Mouse (Mus musculus): Measurements from ENCODE around the gene Timp3.
"Not testable (repeated sequence)": the region's sequence is repeated elsewhere in the genome, so short reads cannot be mapped to it uniquely, and the experiment has no call there.

The Timp3 gene

GRCm38 (mm10) chr10:86351287-86351686 is 51.1 kb downstream of the Timp3 start:
- no peak for DNase-seq (ENCODE audit: low spot score in 2 of 2)

- no peak for DNase-seq (ENCODE audit: low spot score in 2 of 2)
Observed at GRCm38 (mm10) chr10:86352521-86352920, 52.3 kb downstream of the Timp3 start.

DNA sequence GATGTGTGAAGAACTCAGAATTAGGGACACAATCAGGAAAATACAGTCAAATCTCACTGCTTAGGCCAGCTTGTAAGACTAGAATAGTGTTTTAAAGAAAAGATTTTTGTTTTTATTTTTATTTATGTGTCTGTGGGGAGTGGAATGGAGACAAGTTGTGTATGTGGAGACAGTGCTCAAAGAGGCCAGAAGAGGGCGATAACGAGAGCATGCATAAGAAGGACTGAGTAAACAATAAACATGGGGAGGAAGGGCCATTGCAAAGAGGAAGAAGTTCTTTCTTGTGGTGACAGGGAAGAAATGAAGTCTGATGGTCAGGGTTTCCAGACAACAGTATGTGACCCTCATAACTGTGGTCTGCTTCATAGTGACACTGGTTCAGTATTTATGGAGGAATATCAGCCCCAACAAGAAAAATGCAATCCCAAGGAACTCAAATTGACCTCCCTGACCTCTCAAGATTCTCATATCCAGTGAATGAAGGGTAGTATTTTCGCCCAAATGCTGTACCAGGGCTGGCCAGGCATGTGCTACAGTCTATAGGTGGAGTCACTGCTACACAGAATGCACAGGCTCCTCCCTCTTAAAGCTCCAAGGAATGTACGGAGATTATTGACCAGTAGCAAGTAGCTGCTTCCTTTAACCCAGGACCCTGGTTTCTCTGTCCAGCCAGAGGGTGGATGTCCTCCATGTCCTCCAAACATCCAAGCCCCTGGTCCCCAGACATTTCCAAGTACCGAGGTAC is 56.8 kb downstream of the Timp3 start:
- no peak for DNase-seq (ENCODE audit: low spot score in 2 of 2)

- DNase-seq (ENCODE audit: low spot score in 2 of 2): no peak
Observed at GRCm38 (mm10) chr10:86358307-86358975, 58.3 kb downstream of the Timp3 start.

DNA sequence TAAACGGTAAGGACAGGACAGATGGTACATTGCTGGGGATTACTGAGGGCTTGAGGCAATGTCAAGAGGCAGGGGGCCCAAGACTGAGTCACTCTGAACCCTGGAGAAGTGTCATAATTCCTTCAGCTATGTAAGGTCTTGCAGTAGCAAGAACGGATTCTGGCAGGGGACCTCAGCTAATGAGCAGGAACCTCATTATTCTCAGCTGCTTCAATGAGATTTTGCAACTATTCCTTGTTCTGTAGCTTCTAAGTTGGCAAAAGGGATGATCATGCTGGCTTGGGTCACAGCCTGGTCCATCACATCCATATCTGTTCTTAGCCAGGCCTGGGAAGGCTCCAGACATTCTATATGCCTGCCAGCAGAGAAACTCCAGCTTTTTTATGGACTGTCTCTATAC is 59.0 kb downstream of the Timp3 start:
- DNase-seq (ENCODE audit: low spot score in 2 of 2): no peak

DNA sequence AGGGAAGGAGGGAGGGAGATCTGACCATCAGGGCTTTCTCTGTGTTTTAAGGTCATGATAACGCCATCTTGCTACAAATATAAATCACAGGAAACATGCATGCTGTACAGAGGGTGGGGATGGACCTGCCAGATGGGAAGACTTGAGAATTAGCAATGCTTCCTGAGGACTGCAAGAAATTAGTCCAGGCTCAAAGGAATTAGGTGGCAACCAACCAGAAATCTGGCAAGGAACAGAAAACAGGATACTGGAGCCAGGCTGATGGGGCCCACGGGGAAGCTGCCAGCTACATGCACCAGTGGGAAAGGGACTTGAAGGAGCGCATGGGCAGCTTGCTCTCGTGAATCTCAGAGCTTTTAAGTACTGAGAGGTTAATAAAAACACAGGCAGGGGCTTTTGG is 59.5 kb downstream of the Timp3 start:
- DNase-seq (ENCODE audit: low spot score in 2 of 2): no peak

GRCm38 (mm10) chr10:86363669-86364309 is 63.6 kb downstream of the Timp3 start:
- DNase-seq (ENCODE audit: low spot score in 2 of 2): no peak

- no peak for DNase-seq (ENCODE audit: low spot score in 2 of 2)
Observed at GRCm38 (mm10) chr10:86365632-86366092, 65.5 kb downstream of the Timp3 start.

- DNase-seq (ENCODE audit: low spot score in 2 of 2): no peak
Observed at GRCm38 (mm10) chr10:86367346-86367745, 67.2 kb downstream of the Timp3 start.

- no peak for DNase-seq (ENCODE audit: low spot score in 2 of 2)
Observed at GRCm38 (mm10) chr10:86368811-86369210, 68.6 kb downstream of the Timp3 start.

DNA sequence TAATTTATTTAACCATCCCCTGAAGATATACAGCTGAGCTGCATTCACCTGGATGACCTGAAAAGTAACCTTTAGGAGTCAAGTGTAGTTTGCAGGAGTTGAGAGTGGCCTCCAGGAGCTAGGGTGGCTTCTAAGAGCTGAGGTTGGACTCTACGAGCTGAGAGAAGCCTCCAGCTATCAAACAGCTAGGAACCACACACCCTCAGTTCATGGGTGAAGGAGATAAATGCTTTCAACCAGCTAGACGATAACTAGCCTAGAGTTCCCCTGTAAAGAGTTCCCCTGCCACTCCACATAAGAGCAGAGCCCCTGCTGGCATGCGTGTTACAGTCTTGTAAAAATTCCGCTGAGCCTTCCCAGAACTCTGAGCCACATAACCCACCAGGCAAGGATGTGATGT is 69.2 kb downstream of the Timp3 start:
- no peak for DNase-seq (ENCODE audit: low spot score in 2 of 2)

GRCm38 (mm10) chr10:86371561-86371960 is 71.4 kb downstream of the Timp3 start:
- DNase-seq (ENCODE audit: low spot score in 2 of 2): no peak

DNA sequence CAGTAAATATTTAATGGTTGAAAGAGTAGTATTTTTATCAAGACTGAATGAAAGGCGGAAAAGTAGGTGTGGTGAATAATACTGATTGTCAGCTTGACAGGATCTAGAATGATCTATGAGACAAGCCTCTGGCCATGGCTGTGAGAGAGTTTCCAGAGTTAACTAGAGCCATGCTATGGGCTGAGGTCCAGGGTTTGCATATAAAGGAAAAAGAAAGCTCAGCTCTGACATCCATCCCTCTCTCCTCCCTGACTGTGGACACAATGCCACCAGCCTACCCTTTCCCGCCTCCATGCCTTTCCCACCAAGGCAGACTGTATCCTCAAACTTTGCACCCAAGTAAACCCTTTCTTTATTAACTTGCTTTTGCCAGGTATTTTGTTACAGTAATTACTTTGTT is 73.9 kb downstream of the Timp3 start:
- no peak for DNase-seq (ENCODE audit: low spot score in 2 of 2)

DNA sequence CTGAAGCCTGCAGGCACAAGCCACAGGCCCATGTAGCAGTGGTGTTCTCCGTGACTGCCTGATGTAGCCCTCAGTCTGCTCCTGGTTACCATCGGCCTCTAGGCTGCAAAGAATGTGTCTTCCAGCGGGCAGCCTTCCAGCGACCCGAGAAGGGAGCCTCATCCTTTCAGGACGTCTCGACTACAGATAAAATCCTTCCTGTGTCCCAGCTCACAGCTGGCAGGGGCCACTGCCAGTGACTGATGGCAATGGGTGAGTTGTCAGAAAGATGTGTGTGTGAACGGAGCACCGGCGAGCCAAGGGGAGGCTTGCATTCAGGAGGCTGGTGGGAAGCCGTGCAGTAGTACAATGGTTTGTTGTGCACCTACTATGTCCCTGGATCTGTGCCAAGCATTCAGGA is 75.7 kb downstream of the Timp3 start:
- peak; percentile 21 to 43 for DNase-seq (ENCODE audit: low spot score in 2 of 2)

- DNase-seq (ENCODE audit: low spot score in 2 of 2): no peak
Observed at GRCm38 (mm10) chr10:86376392-86377185, 76.4 kb downstream of the Timp3 start.

- DNase-seq (ENCODE audit: low spot score in 2 of 2): not testable (repeated sequence)
Observed at GRCm38 (mm10) chr10:86378803-86379202, 78.6 kb downstream of the Timp3 start.

DNA sequence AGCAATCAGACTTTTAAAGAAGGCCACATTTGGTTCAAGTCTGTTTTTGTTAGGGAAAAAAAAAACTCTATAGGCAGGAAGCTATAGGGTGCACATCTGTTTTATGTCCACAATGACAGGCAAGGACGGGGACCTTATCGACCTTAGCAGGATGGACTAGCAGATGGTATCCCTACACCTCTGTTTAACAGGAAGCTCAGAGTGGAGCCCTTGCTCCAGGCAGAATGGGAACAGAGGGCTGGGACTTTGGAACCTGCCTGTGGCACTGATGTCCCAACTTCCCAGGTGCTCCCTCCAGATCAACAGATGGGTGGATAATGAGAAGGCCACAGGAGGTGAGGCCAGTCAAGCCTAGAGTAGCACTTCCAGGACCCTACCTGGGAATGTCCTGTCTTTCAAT is 80.5 kb downstream of the Timp3 start:
- DNase-seq (ENCODE audit: low spot score in 2 of 2): no peak

- DNase-seq (ENCODE audit: low spot score in 2 of 2): no peak
Observed at GRCm38 (mm10) chr10:86381150-86381921, 81.2 kb downstream of the Timp3 start.

DNA sequence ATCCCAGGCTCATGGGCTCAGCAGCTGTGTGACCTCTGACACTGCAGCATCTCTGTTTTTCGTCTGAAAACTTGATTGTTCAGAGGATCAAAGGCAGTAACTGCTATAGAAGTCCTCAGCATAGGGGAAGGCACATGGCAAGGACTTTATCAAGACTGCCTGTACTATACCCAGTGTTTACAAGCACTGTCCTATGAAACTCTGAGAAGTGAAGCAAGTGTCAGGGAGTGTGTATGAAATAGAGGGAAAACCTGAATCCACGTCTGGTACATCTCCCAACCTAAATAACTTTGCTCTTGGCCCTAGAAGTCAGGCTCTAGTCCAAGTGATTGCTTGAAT is 81.7 kb downstream of the Timp3 start:
- DNase-seq (ENCODE audit: low spot score in 2 of 2): no peak

DNA sequence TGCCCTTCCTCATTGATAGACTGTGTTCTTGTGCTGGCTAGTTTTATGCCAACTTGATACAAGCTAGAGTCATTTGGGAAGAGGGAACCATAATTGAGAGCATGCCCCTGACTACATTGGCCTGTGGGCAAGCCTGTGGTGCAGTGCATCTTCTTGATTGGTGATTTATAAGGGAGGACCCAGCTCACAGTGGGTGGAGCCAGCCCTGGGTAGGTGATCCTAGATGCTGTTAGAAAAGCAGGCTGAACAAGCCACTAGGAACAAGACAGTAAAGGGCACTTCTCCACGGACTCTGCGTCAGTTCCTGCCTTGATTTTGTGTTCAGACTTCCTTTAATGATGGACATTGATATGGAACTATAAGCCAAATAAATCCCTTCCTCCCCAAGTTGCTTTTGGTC is 84.5 kb downstream of the Timp3 start:
- DNase-seq (ENCODE audit: low spot score in 2 of 2): no peak

GRCm38 (mm10) chr10:86385656-86386055 is 85.5 kb downstream of the Timp3 start:
- DNase-seq (ENCODE audit: low spot score in 2 of 2): no peak
